In the genomic region with DNA sequence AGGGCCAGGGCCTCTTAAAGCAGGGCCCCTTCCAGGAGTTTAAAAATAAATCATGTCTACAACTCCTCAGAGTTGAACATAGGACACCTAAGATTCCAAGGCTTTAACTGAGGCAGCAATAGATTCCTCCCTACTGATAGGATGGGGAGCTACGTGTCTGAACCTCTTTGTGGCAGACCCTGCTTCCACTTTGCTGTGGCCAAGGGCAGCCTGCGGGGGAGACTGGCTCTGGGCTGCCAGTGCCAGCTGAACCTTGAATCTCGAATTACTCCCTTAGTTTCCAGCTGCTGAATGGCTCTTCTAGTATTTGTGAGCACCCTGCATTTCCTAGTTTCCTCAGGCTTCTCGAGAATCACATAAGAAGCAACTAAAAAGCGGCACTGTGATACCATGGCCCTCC, we compare ENCODE assay signal across 15 mouse cellular contexts.
"Had no signal": no experiment of that assay in that cellular context is flagged by ENCODE, and none has a peak within 500 bp of the region (broad histone marks: within the 10 kb centered on the region; RNA-seq: fewer than 3 reads in every experiment).

No protein-coding gene starts in this region.

- H3K27ac ChIP-seq: limb, embryonic 13.5 days; liver, embryonic 14.5 days; midbrain, embryonic 10.5 days; stomach, postnatal 0 days had no signal

- H3K9me3 ChIP-seq: limb, embryonic 13.5 days; midbrain, embryonic 10.5 days had no signal

- ATAC-seq: hindbrain, embryonic 16.5 days; inflammation-experienced regulatory T-cells, adult 6 months; intestine, postnatal 0 days had no signal

- H3K36me3 ChIP-seq: limb, embryonic 13.5 days; midbrain, embryonic 10.5 days had no signal

- DNase-seq: layer of hippocampus, adult 9-11 months; layer of hippocampus, postnatal 36 days; left cerebral cortex, postnatal 4 days; lung, adult 18-20 months; lung, postnatal 36 days; midbrain, embryonic 14.5 days; thymus, postnatal 4 days had no signal

- H3K4me3 ChIP-seq: limb, embryonic 13.5 days; midbrain, embryonic 10.5 days; myocyte had no signal

- H3K9ac ChIP-seq: limb, embryonic 13.5 days; liver, embryonic 14.5 days had no signal

- H3K4me2 ChIP-seq: limb, embryonic 13.5 days had no signal
